ENCODE assay signal across 8 mouse cellular contexts in genomic region chr8:84554301-84555027, GRCm38 (mm10).
A peak's percentile ranks its signal among the peaks of the same experiment; 100 is the strongest.
DNase-seq lines count a peak whose midpoint lies in the region; ATAC-seq lines count a peak whose summit lies in the region.

No protein-coding gene starts in this region.

- no peak for ATAC-seq in CD4-positive, CD25-positive, alpha-beta regulatory T cell, adult 4 months
- ATAC-seq in frontal cortex, adult (ENCODE audit: low TSS enrichment) = peak; percentile 58
- ATAC-seq in megakaryocyte, adult 5-6 weeks (ENCODE audit: poor library complexity, severe bottlenecking) = peak; percentile 59

- DNase-seq in CD4-positive, CD25-positive, alpha-beta regulatory T cell, adult 2 months (ENCODE audit: low read depth, low spot score) = peak; percentile 62
- DNase-seq in cerebellum, adult 8-10 months = peak; percentile 98
- peak; percentile 52 to 61 for DNase-seq in heart, postnatal 36 days
- peak; percentile 59 for DNase-seq in left cerebral cortex, adult 11 months (ENCODE audit: low spot score)
- DNase-seq in right cerebral cortex, postnatal 4 days = peak; percentile 83

- intact Hi-C loops in heart, postnatal 36 days (cut with DNase I) = loop anchor here (1.0 to 10.0 kb wide), 3 partner anchors 52 to 260 kb away; no protein-coding TSS in a partner anchor
